Mouse (Mus musculus) ES-E14 (cell line): ENCODE data around the gene Gm28048.

ENCODE experiments used
- HCFC1 ChIP-seq: IDR thresholded peaks from 2 replicates; pipeline ENCODE4 v1.6.1; 2012; ENCODE audit warnings: low read length, inconsistent platforms, borderline replicate concordance; ENCODE audit not compliant: insufficient read depth
- MAFK ChIP-seq: IDR thresholded peaks from 2 replicates; pipeline ENCODE4 v1.6.1; 2014; ENCODE audit warnings: mild to moderate bottlenecking, low read depth, low read length, inconsistent platforms; ENCODE audit not compliant: insufficient read depth
- ZNF384 ChIP-seq: IDR thresholded peaks from 2 replicates; pipeline ENCODE4 v1.6.1; 2012; ENCODE audit warnings: low read depth, low read length, inconsistent platforms

DNA sequence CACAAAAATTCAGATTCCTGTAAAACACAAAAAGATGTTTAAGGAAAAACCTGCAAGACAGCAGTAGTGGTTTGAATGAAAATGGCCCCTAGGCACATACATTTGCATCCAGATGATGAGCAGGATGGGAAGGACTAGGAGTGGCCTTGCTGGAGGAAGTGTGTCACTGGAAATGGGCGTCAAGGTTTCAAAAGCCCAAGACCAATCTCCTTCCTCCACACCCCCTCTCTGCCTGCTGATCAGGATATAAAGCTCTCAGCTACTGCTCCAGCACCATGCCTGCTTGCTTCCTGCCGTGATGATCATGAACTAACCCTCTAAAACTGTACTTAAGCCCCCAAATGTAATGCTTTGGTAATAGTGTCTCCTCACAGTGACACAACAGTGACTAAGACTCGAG, 81.8 kb downstream of the Gm28048 start:
- TF ChIP-seq ZNF384 (no peak), HCFC1 (no peak), MAFK (no peak)
